ENCODE assay signal across 8 mouse cellular contexts in genomic region chr1:89554969-89555856, GRCm38 (mm10).
DNase-seq lines count a peak whose midpoint lies in the region; ATAC-seq and TF ChIP-seq lines count a peak whose summit lies in the region.

No protein-coding gene starts in this region.

- no peak for ATAC-seq in liver, embryonic 11.5 days (replicated peaks; ENCODE audit: low FRiP score)
- no peak for ATAC-seq in forebrain, embryonic 12.5 days (ENCODE audit: low FRiP score)

- TF ChIP-seq POLR2A in liver, adult 2 months (IDR thresholded peaks at IDR 0.05; ENCODE audit: extremely low read depth, insufficient read depth, low read length) = no peak
- TF ChIP-seq POLR2A in myocyte (IDR thresholded peaks at IDR 0.05; ENCODE audit: insufficient read length, low read depth) = no peak

- H3K27ac ChIP-seq in liver, adult 2 months (replicated peaks; ENCODE audit: insufficient read depth, low read depth, low read length) = peak overlapping the region; percentile 25
- H3K27ac ChIP-seq in liver, embryonic 11.5 days (ENCODE audit: low read depth, low read length) = no peak overlapping the region
- peak overlapping the region; percentile 3; the same call in 1 of the 2 replicates for H3K27ac ChIP-seq in brown adipose tissue, adult 24 weeks (replicated peaks; ENCODE audit: low read depth, low read length)
- H3K27ac ChIP-seq in forebrain, embryonic 12.5 days = no peak overlapping the region

- WGBS in liver, adult 2 months = 44% methylated on average over 18 of the region's 18 CpGs
- 70% methylated on average over 18 of the region's 18 CpGs for WGBS in liver, embryonic 11.5 days
- WGBS in forebrain, embryonic 12.5 days = 82% methylated on average over 18 of the region's 18 CpGs

- no peak overlapping the region for H3K4me2 ChIP-seq in liver, embryonic 11.5 days
- peak overlapping the region; percentile 60 for H3K4me2 ChIP-seq in myocyte (ENCODE audit: low read depth)
- no peak overlapping the region for H3K4me2 ChIP-seq in forebrain, embryonic 12.5 days

- no peaks in the 10 kb centered on the region for H3K27me3 ChIP-seq in liver, adult 2 months (ENCODE audit: control insufficient read depth, insufficient read depth, low read length)
- no peaks in the 10 kb centered on the region for H3K27me3 ChIP-seq in liver, embryonic 11.5 days (replicated peaks; ENCODE audit: control insufficient read depth, insufficient read depth, low read length)
- H3K27me3 ChIP-seq in myocyte (ENCODE audit: control insufficient read depth, insufficient read depth, insufficient read length) = no peaks in the 10 kb centered on the region
- peaks cover 10% of the 10 kb centered on the region; the same call in 1 of the 2 replicates for H3K27me3 ChIP-seq in forebrain, embryonic 12.5 days

- no peak overlapping the region for H3ac ChIP-seq in myocyte (ENCODE audit: control insufficient read depth, insufficient read length)

- no peak overlapping the region for H3K4me3 ChIP-seq in liver, adult 2 months (ENCODE audit: insufficient read depth, low read depth, low read length)
- no peak overlapping the region for H3K4me3 ChIP-seq in liver, embryonic 11.5 days (ENCODE audit: low read depth, low read length)
- H3K4me3 ChIP-seq in brown adipose tissue, adult 24 weeks (ENCODE audit: insufficient read depth, low read depth, low read length) = no peak overlapping the region
- H3K4me3 ChIP-seq in myocyte = no peak overlapping the region
- H3K4me3 ChIP-seq in forebrain, embryonic 12.5 days (replicated peaks) = no peak overlapping the region

- H3K9ac ChIP-seq in liver, adult 2 months (ENCODE audit: low read depth, low read length) = no peak overlapping the region
- H3K9ac ChIP-seq in liver, embryonic 11.5 days (ENCODE audit: low read depth, low read length) = no peak overlapping the region
- H3K9ac ChIP-seq in forebrain, embryonic 12.5 days = no peak overlapping the region

- DNase-seq in liver, adult 2 months (ENCODE audit: extremely low read depth, low read depth, low spot score) = peak; percentile 94
- DNase-seq in liver, embryonic 11.5 days (ENCODE audit: low spot score) = no peak
- DNase-seq in heart, postnatal 4 days = peak; percentile 63
- DNase-seq in right cerebral cortex, postnatal 25 days = no peak
- DNase-seq in left cerebral cortex, adult 8-10 months (ENCODE audit: low spot score in 2 of 2) = no peak

- no peaks in the 10 kb centered on the region for H3K36me3 ChIP-seq in liver, adult 2 months (ENCODE audit: control insufficient read depth, insufficient read depth, low read length)
- no peaks in the 10 kb centered on the region for H3K36me3 ChIP-seq in liver, embryonic 11.5 days (ENCODE audit: control insufficient read depth, insufficient read depth, low read length)
- no peaks in the 10 kb centered on the region for H3K36me3 ChIP-seq in myocyte (ENCODE audit: control insufficient read depth, insufficient read depth)
- H3K36me3 ChIP-seq in forebrain, embryonic 12.5 days (replicated peaks) = no peaks in the 10 kb centered on the region

- H3K79me2 ChIP-seq in liver, adult 2 months (ENCODE audit: control insufficient read depth, insufficient read depth, low read length) = peaks cover 10% of the 10 kb centered on the region; the same call in 1 of the 2 replicates
- H3K79me2 ChIP-seq in myocyte (ENCODE audit: control insufficient read depth, insufficient read depth) = peaks cover 89% of the 10 kb centered on the region

- no peaks in the 10 kb centered on the region for H3K9me3 ChIP-seq in liver, embryonic 11.5 days (ENCODE audit: control insufficient read depth, low read length)
- no peaks in the 10 kb centered on the region for H3K9me3 ChIP-seq in forebrain, embryonic 12.5 days

- peaks cover 32% of the 10 kb centered on the region for H3K4me1 ChIP-seq in liver, adult 2 months (ENCODE audit: control insufficient read depth, insufficient read depth, low read length)
- H3K4me1 ChIP-seq in liver, embryonic 11.5 days (replicated peaks; ENCODE audit: control insufficient read depth, insufficient read depth, low read length) = peaks cover 3% of the 10 kb centered on the region; the same call in 1 of the 2 replicates
- peaks cover 21% of the 10 kb centered on the region for H3K4me1 ChIP-seq in brown adipose tissue, adult 24 weeks (ENCODE audit: control insufficient read depth, insufficient read depth, insufficient read length, low read length)
- peaks cover 54% of the 10 kb centered on the region for H3K4me1 ChIP-seq in forebrain, embryonic 12.5 days

- no peak for TF ChIP-seq CTCF in liver, adult 2 months (IDR thresholded peaks at IDR 0.05; ENCODE audit: low read depth, low read length)

TF ChIP-seq in myocyte, 11 proteins besides CTCF, POLR2A, EP300 and RAD21:
- TF ChIP-seq MYOG (IDR thresholded peaks at IDR 0.05; ENCODE audit: control insufficient read depth in 1 of 3, insufficient read depth in 1 of 3, insufficient read length in 2 of 3, low read depth in 2 of 3) (no peak), MAX (IDR thresholded peaks at IDR 0.05; ENCODE audit: low read depth) (no peak), MYOD1 (IDR thresholded peaks at IDR 0.05; ENCODE audit: control insufficient read depth in 1 of 3, insufficient read length in 2 of 3, low read depth in 2 of 3) (peak in 1 of 3 experiments; percentile 44), CEBPB (IDR thresholded peaks at IDR 0.05; ENCODE audit: insufficient read depth, poor library complexity, severe bottlenecking) (no peak)

Comparison
In these comparisons a context has a peak if more than half of its experiments do, and no peak if none do; other contexts are left out.
1. DNase-seq: peak in liver, adult 2 months (single experiment) and heart, postnatal 4 days (single experiment); none in liver, embryonic 11.5 days (single experiment), right cerebral cortex, postnatal 25 days (single experiment) and left cerebral cortex, adult 8-10 months (0 of 2).
2. H3K27ac ChIP-seq: peak in liver, adult 2 months (single experiment) and brown adipose tissue, adult 24 weeks (single experiment); none in liver, embryonic 11.5 days (single experiment) and forebrain, embryonic 12.5 days (single experiment).